Mouse (Mus musculus) liver, postnatal 0 days (tissue): ENCODE measurements around the gene Rasa2.

ENCODE experiments used
- CTCF ChIP-seq: sonication (generic); IDR thresholded peaks from 2 replicates; pipeline ENCODE4 v1.5.1; 2016; ENCODE audit warnings: antibody characterized with exemption, low read depth
- EP300 ChIP-seq: IDR thresholded peaks from 2 replicates; pipeline ENCODE4 v1.6.1; 2016; ENCODE audit warnings: antibody characterized with exemption, low read depth, mild to moderate bottlenecking

GRCm38 (mm10) chr9:96504116-96504895 is 127.1 kb downstream of the Rasa2 start:
- no peak for TF ChIP-seq CTCF
- no peak for TF ChIP-seq EP300
